Mouse (Mus musculus) heart, embryonic 14.5 days (tissue): ENCODE results near the gene Cnga1. TPM values are rescaled to one million over a fixed set of nuclear protein-coding genes. Genes with fewer than 3 reads are reported as not detected.

ENCODE experiments used
- ATAC-seq: fragments of 200-750 bp; cut with Nextera tagmentation; 2 replicates; pipeline ENCODE4 v1.8.0; 2017; ENCODE audit warnings: low read depth, moderate TSS enrichment; ENCODE audit not compliant: insufficient number of reproducible peaks, insufficient read depth, low FRiP score
- H3K27ac ChIP-seq, 2 experiments: fragments of 200-500 bp in 1 of 2; fragments of 300-500 bp in 1 of 2; sonication (generic) in 1 of 2; replicated peaks in 1 of 2; 2 replicates each; pipeline ENCODE4 v1.5.1; 2012 to 2014; ENCODE audit warnings: low read depth in 2 of 2, low read length in 2 of 2, control low read depth in 1 of 2, mild to moderate bottlenecking in 1 of 2, mixed read lengths in 1 of 2; ENCODE audit not compliant: control insufficient read depth in 1 of 2, insufficient read depth in 1 of 2
- H3K27me3 ChIP-seq: fragments of 300-500 bp; sonication (generic); 2 replicates; pipeline ENCODE4 v1.6.1; 2014; ENCODE audit warnings: mild to moderate bottlenecking, low read length, control low read depth; ENCODE audit not compliant: control insufficient read depth, insufficient read depth
- H3K36me3 ChIP-seq: fragments of 300-500 bp; sonication (generic); 2 replicates; pipeline ENCODE4 v1.6.1; 2014; ENCODE audit warnings: mild to moderate bottlenecking, control low read depth, low read length, mixed read lengths; ENCODE audit not compliant: control insufficient read depth, insufficient read depth
- H3K4me1 ChIP-seq, 2 experiments: fragments of 200-500 bp in 1 of 2; fragments of 300-500 bp in 1 of 2; sonication (generic) in 1 of 2; 2 replicates each; pipeline ENCODE4 v1.6.1; 2012 to 2014; ENCODE audit warnings: low read length in 2 of 2, control low read depth in 1 of 2, mixed read lengths in 1 of 2; ENCODE audit not compliant: control insufficient read depth in 2 of 2, insufficient read depth in 2 of 2
- H3K4me2 ChIP-seq: fragments of 300-500 bp; sonication (generic); 2 replicates; pipeline ENCODE4 v1.6.1; 2014; ENCODE audit warnings: mild to moderate bottlenecking, low read length
- H3K4me3 ChIP-seq, 2 experiments: fragments of 200-500 bp in 1 of 2; fragments of 300-500 bp in 1 of 2; sonication (generic) in 1 of 2; 2 replicates each; pipeline ENCODE4 v1.5.1; 2012 to 2014; ENCODE audit warnings: low read length in 2 of 2, mild to moderate bottlenecking in 2 of 2, control low read depth in 1 of 2, low read depth in 1 of 2, moderate library complexity in 1 of 2; ENCODE audit not compliant: control insufficient read depth in 1 of 2, insufficient read depth in 1 of 2
- H3K9ac ChIP-seq: fragments of 300-500 bp; sonication (generic); 2 replicates; pipeline ENCODE4 v1.6.1; 2014; ENCODE audit warnings: mild to moderate bottlenecking, low read length
- H3K9me3 ChIP-seq: fragments of 300-500 bp; sonication (generic); 2 replicates; pipeline ENCODE4 v1.6.1; 2016; ENCODE audit warnings: low read length, control low read depth; ENCODE audit not compliant: control insufficient read depth
- WGBS: fragments of 180-500 bp; shearing (Covaris S2); extraction: QIAGEN DNeasy Blood & Tissue Kit; methylation state at CpG from one replicate; pipeline ENCODE4 v1.1.7; 2014; 5-methylcytosine and 5-hydroxymethylcytosine counted together
- polyA plus RNA-seq: library from polyadenylated mRNA; unstranded; fragments of >200 nt; fragmentation: Nextera tagmentation; extraction: Ambion mirVana; gene quantifications from 2 replicates; pipeline ENCODE4 v1.2.1, GENCODE M21; 2014

Gene Cnga1
- polyA plus RNA-seq, 1 experiment from 2014 or later = not detected

DNA sequence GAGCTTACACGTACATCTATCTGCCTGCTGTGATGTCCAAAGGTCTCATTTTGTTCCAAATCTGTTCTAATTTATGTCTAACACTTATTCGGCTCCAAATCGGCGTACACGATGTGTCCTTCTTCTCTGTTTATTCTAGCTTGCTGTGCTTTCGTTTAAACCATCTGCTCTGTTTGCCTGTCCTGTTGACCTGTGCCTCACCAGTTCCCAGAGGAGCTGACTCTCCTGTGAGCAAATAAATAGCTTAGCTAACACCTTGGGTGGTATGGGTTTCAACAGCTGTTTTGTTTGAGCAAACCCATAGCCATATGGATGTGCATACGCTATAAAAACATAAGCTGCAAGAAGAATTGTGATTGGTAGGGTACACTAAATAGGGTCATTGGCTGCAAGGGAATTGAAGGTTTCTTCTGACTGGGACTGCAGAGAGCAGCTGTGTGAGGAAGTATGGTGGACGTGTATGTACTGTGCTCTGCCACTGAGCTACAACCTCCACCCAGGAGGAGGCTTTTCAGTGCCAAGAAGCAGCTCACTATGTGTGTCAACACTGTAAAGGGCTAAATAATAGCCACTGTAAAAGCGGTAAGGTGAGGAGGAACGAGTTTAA, 9.1 kb upstream of the Cnga1 start:
- WGBS = 77% methylated on average over 10 of the region's 10 CpGs
- Histone ChIP-seq H3K27ac (no peak overlapping the region), H3K4me1 (peaks cover 0 to 1% of the 10 kb centered on the region in 2 experiments; a peak in 2 of 4 replicates), H3K4me2 (no peak overlapping the region), H3K4me3 (no peak overlapping the region), H3K36me3 (no peaks in the 10 kb centered on the region), H3K9ac (no peak overlapping the region), H3K27me3 (peaks cover 13% of the 10 kb centered on the region), H3K9me3 (no peaks in the 10 kb centered on the region)
- ATAC-seq = no peak

DNA sequence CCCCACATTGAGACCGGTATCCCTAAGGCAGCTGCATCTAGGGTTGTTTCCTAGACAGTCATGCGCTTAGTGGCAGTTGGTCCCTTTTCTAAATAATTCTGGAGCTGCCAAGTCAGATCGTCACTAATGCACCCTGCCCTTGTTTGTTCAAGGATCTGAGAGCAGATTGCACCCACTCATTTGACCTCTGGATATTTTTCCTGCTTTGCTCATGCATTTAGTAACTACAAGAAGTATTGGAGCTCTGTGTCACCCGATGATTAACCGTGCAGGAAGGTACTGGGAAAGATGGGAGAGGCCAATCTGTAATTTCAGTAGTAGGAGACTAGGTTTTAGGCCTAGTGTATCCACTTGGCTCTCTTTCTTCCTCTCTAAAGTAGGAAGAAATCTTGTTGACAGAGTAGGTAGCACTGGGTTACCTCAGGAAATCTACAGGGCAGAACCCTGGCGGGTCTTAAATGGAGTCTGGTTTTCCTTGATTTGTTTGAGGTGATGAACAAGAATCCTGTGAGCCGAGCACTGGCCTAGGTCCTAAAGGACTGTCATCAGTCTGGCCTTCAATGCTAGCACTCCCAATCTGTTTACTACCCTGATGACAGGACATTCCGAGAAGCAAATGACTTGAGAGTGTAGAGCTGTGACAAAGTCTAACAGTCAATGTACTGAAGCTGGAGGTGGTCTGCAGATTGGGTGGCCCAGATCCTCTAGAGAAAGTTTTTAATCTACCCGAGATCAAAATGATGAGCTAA, 5.1 kb upstream of the Cnga1 start:
- Histone ChIP-seq H3K9ac (no peak overlapping the region), H3K4me2 (no peak overlapping the region), H3K9me3 (no peaks in the 10 kb centered on the region), H3K27me3 (peaks cover 39% of the 10 kb centered on the region), H3K36me3 (no peaks in the 10 kb centered on the region), H3K4me1 (peaks cover 3 to 8% of the 10 kb centered on the region in 2 experiments; a peak in 3 of 4 replicates), H3K27ac (no peak overlapping the region), H3K4me3 (no peak overlapping the region)
- 74% methylated on average over 9 of the region's 9 CpGs for WGBS
- no peak for ATAC-seq

DNA sequence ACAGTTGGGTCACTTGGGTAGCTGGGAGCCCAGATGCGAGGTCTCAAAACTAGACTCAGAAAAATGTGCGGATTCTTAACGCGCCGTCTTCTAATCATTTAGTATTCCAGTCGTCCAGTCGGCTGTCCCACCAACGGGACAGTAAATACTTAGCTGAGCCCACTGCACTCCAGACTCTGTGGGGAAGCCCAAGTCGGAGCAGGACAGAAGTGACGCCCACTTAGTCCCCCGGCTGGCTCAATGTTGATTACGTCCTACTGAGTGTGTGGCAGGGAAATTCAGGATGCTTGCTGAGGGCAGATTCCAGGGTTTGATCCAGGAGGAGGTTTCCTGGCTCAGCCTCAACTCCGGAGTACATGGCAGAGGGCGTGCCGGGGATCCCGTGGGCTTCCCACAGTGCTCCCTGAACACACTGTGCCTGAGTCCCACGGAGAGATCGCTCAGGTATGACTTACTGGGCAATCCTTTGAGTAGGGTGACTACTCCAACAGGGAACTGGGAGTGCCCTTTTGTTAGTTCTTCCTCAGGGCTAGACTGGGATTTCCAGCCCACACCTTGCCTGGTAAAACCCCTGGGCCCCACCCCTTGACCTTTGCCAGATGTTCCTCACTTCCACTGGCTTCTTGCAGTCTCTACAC, 4.0 kb upstream of the Cnga1 start:
- H3K27me3 ChIP-seq = peaks cover 39% of the 10 kb centered on the region
- peak overlapping the region; percentile 65 for H3K9ac ChIP-seq
- peak overlapping the region; percentile 93 for H3K4me2 ChIP-seq
- H3K4me3 ChIP-seq = peak overlapping the region; percentile 47 to 53
- no peaks in the 10 kb centered on the region for H3K36me3 ChIP-seq
- H3K27ac ChIP-seq = no peak overlapping the region
- no peak for ATAC-seq
- H3K4me1 ChIP-seq = peaks cover 3 to 8% of the 10 kb centered on the region in 2 experiments; a peak in 3 of 4 replicates
- 4% methylated on average over 18 of the region's 18 CpGs for WGBS
- H3K9me3 ChIP-seq = no peaks in the 10 kb centered on the region

DNA sequence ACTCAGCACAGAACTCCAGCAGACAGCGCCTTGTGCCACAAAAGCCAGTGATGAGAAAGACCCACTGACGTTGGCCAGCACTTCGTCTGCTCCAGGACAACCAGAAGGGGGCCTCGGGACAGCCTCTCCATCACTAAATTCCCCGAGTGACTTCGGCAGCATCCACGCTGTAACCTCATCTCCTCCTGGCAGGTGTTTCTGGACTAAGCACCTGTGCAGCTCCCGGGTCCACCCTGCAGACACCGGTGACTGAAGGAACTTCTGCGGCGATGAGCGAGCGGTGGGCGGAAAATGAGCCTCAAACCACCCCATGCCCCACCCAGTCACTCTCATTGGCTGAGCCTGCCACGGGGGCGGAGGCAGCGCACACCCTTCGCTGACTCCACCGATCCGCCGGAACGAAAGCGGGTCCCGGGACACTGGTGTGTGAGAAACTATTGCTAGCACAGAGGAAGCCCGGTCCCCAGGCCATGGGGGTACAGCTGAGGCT, 3.4 kb upstream of the Cnga1 start, which contains the start of gene Nipal1:
Nipal1 (plus strand) TSS at position 378 of the 490 bp plus-strand sequence.
- WGBS = 1% methylated on average over 25 of the region's 25 CpGs

DNA sequence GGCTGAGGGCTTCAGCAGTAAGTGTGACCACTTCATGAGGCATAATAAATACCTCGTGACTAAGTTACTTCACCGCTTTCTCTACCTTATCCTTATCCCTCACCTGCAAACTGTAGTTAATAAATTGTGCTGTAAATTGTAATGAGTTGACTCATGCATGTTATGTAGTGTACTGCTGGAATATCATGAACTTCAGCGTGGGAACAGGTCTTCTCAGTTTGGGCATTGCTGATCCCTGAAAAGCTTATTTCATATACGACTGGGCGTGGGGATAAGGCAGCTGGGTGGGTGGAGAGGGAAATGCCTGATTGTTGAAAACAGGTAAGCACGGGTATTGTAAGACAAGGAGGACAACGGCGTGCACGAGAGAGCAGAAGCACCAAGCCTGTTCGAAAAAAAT, 2.9 kb upstream of the Cnga1 start:
- Histone ChIP-seq H3K4me3 (peak overlapping the region; percentile 47 to 53), H3K27me3 (peaks cover 39% of the 10 kb centered on the region), H3K4me2 (peak overlapping the region; percentile 93), H3K36me3 (no peaks in the 10 kb centered on the region), H3K9me3 (no peaks in the 10 kb centered on the region), H3K9ac (no peak overlapping the region), H3K4me1 (peaks cover 3 to 8% of the 10 kb centered on the region in 2 experiments; a peak in 3 of 4 replicates), H3K27ac (no peak overlapping the region)
- 32% methylated on average over 10 of the region's 10 CpGs for WGBS
- ATAC-seq = no peak

More for the DNA sequence above, 3.4 kb upstream of the Cnga1 start, which contains the start of gene Nipal1:
- no peaks in the 10 kb centered on the region for H3K36me3 ChIP-seq
- peak within 1 kb of the TSS; percentile 47 to 53 for H3K4me3 ChIP-seq
- H3K9me3 ChIP-seq = no peaks in the 10 kb centered on the region
- peaks cover 39% of the 10 kb centered on the region for H3K27me3 ChIP-seq
- peak within 1 kb of the TSS; percentile 65 for H3K9ac ChIP-seq
- H3K4me1 ChIP-seq = peaks cover 3 to 8% of the 10 kb centered on the region in 2 experiments; a peak in 3 of 4 replicates
- H3K4me2 ChIP-seq = peak within 1 kb of the TSS; percentile 93
- H3K27ac ChIP-seq = no peak within 1 kb of the TSS
- ATAC-seq = peak; percentile 83

DNA sequence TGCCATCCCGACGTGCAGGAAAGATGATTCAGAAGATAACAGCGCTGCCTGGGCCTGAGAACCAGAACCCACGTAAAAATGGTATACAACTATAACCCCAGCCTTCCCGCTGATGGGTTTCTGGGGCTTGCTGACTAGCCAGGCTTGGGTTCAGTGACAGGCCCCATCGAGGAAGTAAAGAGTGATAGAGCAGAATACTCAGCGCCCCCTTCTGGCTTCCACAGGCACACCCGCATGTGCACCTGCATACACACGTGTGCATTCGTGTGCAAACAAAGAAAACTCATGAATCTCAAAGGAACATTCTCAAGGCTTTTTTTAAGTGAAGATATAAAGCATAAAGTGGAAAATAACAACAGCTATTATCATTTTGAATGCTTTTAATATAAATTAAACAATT, 2.1 kb upstream of the Cnga1 start:
- no peak for ATAC-seq
- no peaks in the 10 kb centered on the region for H3K36me3 ChIP-seq
- H3K9me3 ChIP-seq = no peaks in the 10 kb centered on the region
- H3K4me2 ChIP-seq = no peak overlapping the region
- peaks cover 39% of the 10 kb centered on the region for H3K27me3 ChIP-seq
- H3K27ac ChIP-seq = no peak overlapping the region
- H3K9ac ChIP-seq = no peak overlapping the region
- H3K4me3 ChIP-seq = no peak overlapping the region
- WGBS = 41% methylated on average over 10 of the region's 10 CpGs
- H3K4me1 ChIP-seq = peaks cover 3 to 8% of the 10 kb centered on the region in 2 experiments; a peak in 3 of 4 replicates

DNA sequence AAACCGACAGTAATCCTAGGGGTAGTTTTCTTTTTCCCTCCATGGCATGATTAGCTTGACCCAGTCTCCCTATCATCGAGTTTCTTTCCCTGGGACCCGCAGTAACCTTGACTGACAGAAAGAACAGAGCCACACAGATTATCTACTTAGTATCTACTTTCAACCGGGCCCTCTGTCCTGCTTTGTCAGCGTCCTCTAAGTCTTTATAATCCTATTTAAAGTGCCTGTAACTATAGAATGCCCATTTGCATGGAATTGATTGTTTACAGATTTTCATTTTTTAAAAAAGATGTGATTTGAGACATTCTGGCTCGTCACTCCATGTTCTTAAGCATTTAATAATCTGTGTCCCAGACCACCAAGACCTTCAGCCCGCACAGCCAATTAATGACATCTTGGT, 420 bp downstream of the Cnga1 start:
- WGBS = 57% methylated on average over 7 of the region's 7 CpGs

More for the DNA sequence above, 420 bp downstream of the Cnga1 start:
- ATAC-seq = no peak
- no peak overlapping the region for H3K4me2 ChIP-seq
- H3K27me3 ChIP-seq = peaks cover 30% of the 10 kb centered on the region
- H3K4me1 ChIP-seq = peaks cover 3 to 8% of the 10 kb centered on the region in 2 experiments; a peak in 3 of 4 replicates
- H3K36me3 ChIP-seq = no peaks in the 10 kb centered on the region
- H3K27ac ChIP-seq = no peak overlapping the region
- no peaks in the 10 kb centered on the region for H3K9me3 ChIP-seq
- no peak overlapping the region for H3K9ac ChIP-seq
- H3K4me3 ChIP-seq = no peak overlapping the region
